Mouse (Mus musculus): ENCODE data around the gene Ncan.

Gene Ncan

GRCm38 (mm10) chr8:70043996-70044395 is 76.7 kb downstream of the Ncan start:
- H3K36me3 ChIP-seq (ENCODE audit: insufficient read depth, low read length) = peaks cover 26% of the 10 kb centered on the region
- no peaks in the 10 kb centered on the region for H3K9me3 ChIP-seq (ENCODE audit: low read length)
- peak overlapping the region; percentile 100 for H3K4me3 ChIP-seq (replicated peaks; ENCODE audit: low read length)
- H3K27me3 ChIP-seq (ENCODE audit: insufficient read depth, low read length) = no peaks in the 10 kb centered on the region
- no peak for TF ChIP-seq NANOG (IDR thresholded peaks at IDR 0.05; ENCODE audit: borderline replicate concordance, low read length)
- no peak for TF ChIP-seq CTCF (conservative IDR thresholded peaks at IDR 0.05; ENCODE audit: low read length)
- TF ChIP-seq POU5F1 (IDR thresholded peaks at IDR 0.05; ENCODE audit: borderline replicate concordance, low read length) = no peak
- H3K4me1 ChIP-seq (replicated peaks; ENCODE audit: low read depth, low read length) = peaks cover 38% of the 10 kb centered on the region

Data from E14TG2a.4 (cell line).